Mouse (Mus musculus) heart, postnatal 0 days (tissue): ENCODE measurements around the gene Mvp.

Experiments used
- CTCF ChIP-seq: IDR thresholded peaks from 2 replicates; pipeline ENCODE4 v1.5.1; 2016; ENCODE audit warnings: antibody characterized with exemption, control low read depth, low read depth
- EP300 ChIP-seq: IDR thresholded peaks from 2 replicates; pipeline ENCODE4 v1.6.1; 2016; ENCODE audit warnings: antibody characterized with exemption, low read depth

- no peak for TF ChIP-seq CTCF
- TF ChIP-seq EP300: no peak
Observed at GRCm38 (mm10) chr7:126983113-126983512, 31.3 kb downstream of the Mvp start.
